Mouse (Mus musculus): ENCODE measurements around the gene Auts2. TPM values are rescaled to one million over a fixed set of nuclear protein-coding genes. Genes with fewer than 3 reads are reported as not detected.

Gene Auts2
- polyA plus RNA-seq, 1 experiment from 2014 or later, result 42.4 TPM

- no peak overlapping the region for H3K27ac ChIP-seq
- H3K4me1 ChIP-seq, result peaks cover 26% of the 10 kb centered on the region
- peaks cover 56% of the 10 kb centered on the region for H3K27me3 ChIP-seq (ENCODE audit: poor library complexity, severe bottlenecking)
- no peaks in the 10 kb centered on the region for H3K36me3 ChIP-seq (replicated peaks)
- no peak overlapping the region for H3K4me3 ChIP-seq
- no peaks in the 10 kb centered on the region for H3K9me3 ChIP-seq
- DNase-seq (ENCODE audit: extremely low spot score, low spot score), result no peak
These were observed 746.1 kb downstream of the Auts2 start for GRCm38 (mm10) chr5:131797044-131797443.

GRCm38 (mm10) chr5:131794411-131795133 is 748.6 kb downstream of the Auts2 start:
- DNase-seq (ENCODE audit: extremely low spot score, low spot score), result no peak
- Histone ChIP-seq H3K27ac (peak overlapping the region; percentile 30; the same call in 1 of the 2 replicates), H3K4me1 (peaks cover 19% of the 10 kb centered on the region), H3K4me3 (no peak overlapping the region), H3K27me3 (ENCODE audit: poor library complexity, severe bottlenecking) (peaks cover 73% of the 10 kb centered on the region), H3K9me3 (no peaks in the 10 kb centered on the region), H3K36me3 (replicated peaks) (no peaks in the 10 kb centered on the region)
- 58% methylated on average over 18 of the region's 18 CpGs for WGBS

- Histone ChIP-seq H3K9me3 (no peaks in the 10 kb centered on the region), H3K4me3 (no peak overlapping the region), H3K27me3 (ENCODE audit: poor library complexity, severe bottlenecking) (peaks cover 62% of the 10 kb centered on the region), H3K36me3 (replicated peaks) (no peaks in the 10 kb centered on the region), H3K27ac (no peak overlapping the region), H3K4me1 (peaks cover 29% of the 10 kb centered on the region)
- no peak for DNase-seq (ENCODE audit: extremely low spot score, low spot score)
- WGBS, result 74% methylated on average over 8 of the region's 8 CpGs
These were observed 753.5 kb downstream of the Auts2 start for GRCm38 (mm10) chr5:131789601-131790000.

- Histone ChIP-seq H3K36me3 (replicated peaks) (no peaks in the 10 kb centered on the region), H3K27ac (no peak overlapping the region), H3K4me3 (no peak overlapping the region), H3K4me1 (peaks cover 30% of the 10 kb centered on the region), H3K27me3 (ENCODE audit: poor library complexity, severe bottlenecking) (peaks cover 58% of the 10 kb centered on the region), H3K9me3 (no peaks in the 10 kb centered on the region)
- DNase-seq (ENCODE audit: extremely low spot score, low spot score), result no peak
- 55% methylated on average over 6 of the region's 6 CpGs for WGBS
These were observed 755.1 kb downstream of the Auts2 start for GRCm38 (mm10) chr5:131788008-131788407.

GRCm38 (mm10) chr5:131783241-131783640 is 759.9 kb downstream of the Auts2 start:
- Histone ChIP-seq H3K27me3 (ENCODE audit: poor library complexity, severe bottlenecking) (peaks cover 35% of the 10 kb centered on the region), H3K9me3 (no peaks in the 10 kb centered on the region), H3K4me3 (no peak overlapping the region), H3K27ac (no peak overlapping the region), H3K4me1 (peaks cover 36% of the 10 kb centered on the region), H3K36me3 (replicated peaks) (no peaks in the 10 kb centered on the region)
- DNase-seq (ENCODE audit: extremely low spot score, low spot score), result no peak
- 49% methylated on average over 3 of the region's 3 CpGs for WGBS

- DNase-seq (ENCODE audit: extremely low spot score, low spot score), result no peak
- H3K4me1 ChIP-seq, result peaks cover 28% of the 10 kb centered on the region
These were observed 762.1 kb downstream of the Auts2 start for GRCm38 (mm10) chr5:131781063-131781462.

GRCm38 (mm10) chr5:131779171-131779570 is 764.0 kb downstream of the Auts2 start:
- Histone ChIP-seq H3K27ac (no peak overlapping the region), H3K36me3 (replicated peaks) (no peaks in the 10 kb centered on the region), H3K9me3 (no peaks in the 10 kb centered on the region), H3K27me3 (ENCODE audit: poor library complexity, severe bottlenecking) (peaks cover 22% of the 10 kb centered on the region), H3K4me1 (peaks cover 44% of the 10 kb centered on the region), H3K4me3 (no peak overlapping the region)
- no peak for DNase-seq (ENCODE audit: extremely low spot score, low spot score)

More at GRCm38 (mm10) chr5:131781063-131781462, 762.1 kb downstream of the Auts2 start:
- Histone ChIP-seq H3K27ac (no peak overlapping the region), H3K9me3 (no peaks in the 10 kb centered on the region), H3K36me3 (replicated peaks) (no peaks in the 10 kb centered on the region), H3K27me3 (ENCODE audit: poor library complexity, severe bottlenecking) (peaks cover 26% of the 10 kb centered on the region), H3K4me3 (no peak overlapping the region)
- 96% methylated on average over 14 of the region's 14 CpGs for WGBS

GRCm38 (mm10) chr5:131775672-131776071 is 767.5 kb downstream of the Auts2 start:
- Histone ChIP-seq H3K27ac (0 out of 2 replicates have a peak overlapping the region, but pooled peaks have one; percentile 11), H3K36me3 (replicated peaks) (no peaks in the 10 kb centered on the region), H3K9me3 (no peaks in the 10 kb centered on the region), H3K4me3 (no peak overlapping the region), H3K27me3 (ENCODE audit: poor library complexity, severe bottlenecking) (no peaks in the 10 kb centered on the region), H3K4me1 (peaks cover 29% of the 10 kb centered on the region)
- 85% methylated on average over 5 of the region's 5 CpGs for WGBS
- DNase-seq (ENCODE audit: extremely low spot score, low spot score), result no peak

GRCm38 (mm10) chr5:131775222-131775621 is 767.9 kb downstream of the Auts2 start:
- Histone ChIP-seq H3K4me3 (no peak overlapping the region), H3K4me1 (peaks cover 29% of the 10 kb centered on the region), H3K27me3 (ENCODE audit: poor library complexity, severe bottlenecking) (no peaks in the 10 kb centered on the region), H3K9me3 (no peaks in the 10 kb centered on the region), H3K27ac (0 out of 2 replicates have a peak overlapping the region, but pooled peaks have one; percentile 11), H3K36me3 (replicated peaks) (no peaks in the 10 kb centered on the region)
- WGBS, result 59% methylated on average over 12 of the region's 12 CpGs
- peak; percentile 17 for DNase-seq (ENCODE audit: extremely low spot score, low spot score)

- Histone ChIP-seq H3K36me3 (replicated peaks) (no peaks in the 10 kb centered on the region), H3K27ac (no peak overlapping the region), H3K27me3 (ENCODE audit: poor library complexity, severe bottlenecking) (no peaks in the 10 kb centered on the region), H3K9me3 (no peaks in the 10 kb centered on the region), H3K4me3 (no peak overlapping the region), H3K4me1 (peaks cover 29% of the 10 kb centered on the region)
- 89% methylated on average over 6 of the region's 6 CpGs for WGBS
- DNase-seq (ENCODE audit: extremely low spot score, low spot score), result no peak
These were observed 768.4 kb downstream of the Auts2 start for GRCm38 (mm10) chr5:131774792-131775191.

GRCm38 (mm10) chr5:131772616-131773015 is 770.5 kb downstream of the Auts2 start:
- DNase-seq (ENCODE audit: extremely low spot score, low spot score), result no peak
- H3K27ac ChIP-seq, result no peak overlapping the region
- peaks cover 20% of the 10 kb centered on the region for H3K4me1 ChIP-seq
- peaks cover 20% of the 10 kb centered on the region for H3K27me3 ChIP-seq (ENCODE audit: poor library complexity, severe bottlenecking)
- no peaks in the 10 kb centered on the region for H3K36me3 ChIP-seq (replicated peaks)
- no peaks in the 10 kb centered on the region for H3K9me3 ChIP-seq
- WGBS, result 92% methylated on average over 1 of the region's 1 CpGs
- H3K4me3 ChIP-seq, result no peak overlapping the region

GRCm38 (mm10) chr5:131769273-131769672 is 773.9 kb downstream of the Auts2 start:
- Histone ChIP-seq H3K27me3 (ENCODE audit: poor library complexity, severe bottlenecking) (peaks cover 28% of the 10 kb centered on the region), H3K4me3 (no peak overlapping the region), H3K27ac (no peak overlapping the region), H3K9me3 (no peaks in the 10 kb centered on the region), H3K36me3 (replicated peaks) (no peaks in the 10 kb centered on the region), H3K4me1 (peaks cover 5% of the 10 kb centered on the region)
- no peak for DNase-seq (ENCODE audit: extremely low spot score, low spot score)
- WGBS, result 78% methylated on average over 11 of the region's 11 CpGs

- H3K9me3 ChIP-seq, result no peaks in the 10 kb centered on the region
- WGBS, result 71% methylated on average over 12 of the region's 12 CpGs
These were observed 775.4 kb downstream of the Auts2 start for GRCm38 (mm10) chr5:131767699-131768264.

More at GRCm38 (mm10) chr5:131767699-131768264, 775.4 kb downstream of the Auts2 start:
- Histone ChIP-seq H3K36me3 (replicated peaks) (no peaks in the 10 kb centered on the region), H3K4me1 (peaks cover 4% of the 10 kb centered on the region; the same call in 1 of the 2 replicates), H3K4me3 (no peak overlapping the region), H3K27me3 (ENCODE audit: poor library complexity, severe bottlenecking) (peaks cover 28% of the 10 kb centered on the region), H3K27ac (no peak overlapping the region)
- DNase-seq (ENCODE audit: extremely low spot score, low spot score), result no peak

All from forebrain, embryonic 10.5 days (tissue).